Mouse (Mus musculus) liver, adult 2 months (tissue): Measurements from ENCODE around the gene Hps3.
"Not testable (repeated sequence)": the region's sequence is repeated elsewhere in the genome, so short reads cannot be mapped to it uniquely, and the experiment has no call there.

Experiments used
- CTCF ChIP-seq: fragments of 200-500 bp; IDR thresholded peaks from 2 replicates; pipeline ENCODE4 v1.5.1; 2011; ENCODE audit warnings: low read depth, low read length, control low read depth
- POLR2A ChIP-seq: fragments of 200-500 bp; IDR thresholded peaks from 2 replicates; pipeline ENCODE4 v1.6.1; 2011; ENCODE audit warnings: low read length, control low read depth; ENCODE audit not compliant: insufficient read depth; ENCODE audit errors: extremely low read depth

DNA sequence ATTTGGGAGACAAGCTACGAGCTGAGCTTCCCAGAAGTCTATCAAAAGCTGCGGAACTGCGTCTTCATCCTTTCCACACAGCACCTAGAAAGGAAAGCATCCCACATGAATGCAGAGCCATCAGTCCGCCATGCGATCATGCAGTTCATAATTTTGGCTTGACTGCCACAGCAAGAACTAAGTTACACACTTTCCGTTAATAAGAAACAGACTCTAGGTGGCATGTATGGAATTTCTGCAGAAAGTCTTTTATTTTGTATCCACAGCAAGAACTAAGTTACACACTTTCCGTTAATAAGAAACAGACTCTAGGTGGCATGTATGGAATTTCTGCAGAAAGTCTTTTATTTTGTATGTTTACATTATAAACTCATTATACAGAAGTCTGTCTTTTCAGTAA lies 24.2 kb downstream of the Hps3 start:
- not testable (repeated sequence) for TF ChIP-seq CTCF, POLR2A
